Mouse (Mus musculus): ENCODE results near the gene Adgrv1.
"Not testable (repeated sequence)": the region's sequence is repeated elsewhere in the genome, so short reads cannot be mapped to it uniquely, and the experiment has no call there.

GRCm38 (mm10) chr13:81267489-81267888 is 365.5 kb downstream of the Adgrv1 start:
- not testable (repeated sequence) for TF ChIP-seq POLR2A (IDR thresholded peaks at IDR 0.05; ENCODE audit: borderline replicate concordance, extremely low read depth, insufficient read depth, insufficient read length, poor library complexity, severe bottlenecking); CTCF (IDR thresholded peaks at IDR 0.05; ENCODE audit: borderline replicate concordance, extremely low read depth, insufficient read depth, insufficient read length)
